Mouse (Mus musculus): ENCODE measurements around the gene Olfr554. TPM values are rescaled to one million over a fixed set of nuclear protein-coding genes. Genes with fewer than 3 reads are reported as not detected.

The Olfr554 gene
- not detected for polyA plus RNA-seq (2014; fragmentation: Illumina TruSeq; extraction: RNeasy Lipid Tissue Mini Kit (QIAGEN cat#74804); ENCODE audit: low read depth, low replicate concordance)

DNA sequence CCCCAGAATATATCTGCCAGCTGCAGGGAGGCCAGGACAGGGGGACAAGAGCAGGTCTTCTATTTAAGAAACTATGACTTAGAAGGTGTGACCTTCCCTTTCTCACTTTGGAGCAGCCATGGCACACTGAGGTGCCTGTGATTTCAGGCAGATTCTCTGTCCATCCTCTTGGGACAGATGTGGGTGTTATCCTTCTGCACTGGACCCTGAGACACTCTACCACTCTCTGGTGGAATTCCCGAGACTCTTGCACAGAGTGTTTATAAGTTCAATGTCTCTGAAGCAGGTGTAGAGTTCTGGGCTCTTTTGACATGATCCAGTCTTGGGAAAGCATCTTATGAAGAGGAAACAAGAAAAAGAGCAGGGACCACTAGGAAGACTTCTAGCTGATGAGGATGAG is at the start of gene Olfr554:
Gene Olfr554, plus strand, starts transcription at position 301 of the 400 bp plus-strand sequence.

DNA sequence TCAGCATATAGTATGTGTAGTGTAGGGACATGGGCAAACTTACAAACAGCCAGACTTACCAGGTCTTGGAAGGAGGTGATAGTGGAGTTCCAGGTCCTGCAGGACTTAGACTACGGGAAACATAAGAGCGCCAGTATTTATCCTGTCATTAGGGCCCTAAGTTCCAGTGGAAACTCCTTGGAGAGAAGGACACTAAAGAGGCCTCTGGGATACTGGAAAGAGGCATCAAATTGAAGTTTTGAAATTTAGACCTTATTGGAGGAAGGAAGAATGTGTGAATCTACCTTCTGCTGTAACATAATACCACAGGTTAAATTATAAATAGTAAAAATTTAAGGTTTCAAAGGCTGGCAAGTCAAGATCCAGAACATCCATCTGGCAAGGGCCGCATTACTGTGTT is 46.4 kb upstream of the Olfr554 start, which contains the start of gene Olfr551:
Gene Olfr551, minus strand, starts transcription at position 101 of the 400 bp plus-strand sequence.

DNA sequence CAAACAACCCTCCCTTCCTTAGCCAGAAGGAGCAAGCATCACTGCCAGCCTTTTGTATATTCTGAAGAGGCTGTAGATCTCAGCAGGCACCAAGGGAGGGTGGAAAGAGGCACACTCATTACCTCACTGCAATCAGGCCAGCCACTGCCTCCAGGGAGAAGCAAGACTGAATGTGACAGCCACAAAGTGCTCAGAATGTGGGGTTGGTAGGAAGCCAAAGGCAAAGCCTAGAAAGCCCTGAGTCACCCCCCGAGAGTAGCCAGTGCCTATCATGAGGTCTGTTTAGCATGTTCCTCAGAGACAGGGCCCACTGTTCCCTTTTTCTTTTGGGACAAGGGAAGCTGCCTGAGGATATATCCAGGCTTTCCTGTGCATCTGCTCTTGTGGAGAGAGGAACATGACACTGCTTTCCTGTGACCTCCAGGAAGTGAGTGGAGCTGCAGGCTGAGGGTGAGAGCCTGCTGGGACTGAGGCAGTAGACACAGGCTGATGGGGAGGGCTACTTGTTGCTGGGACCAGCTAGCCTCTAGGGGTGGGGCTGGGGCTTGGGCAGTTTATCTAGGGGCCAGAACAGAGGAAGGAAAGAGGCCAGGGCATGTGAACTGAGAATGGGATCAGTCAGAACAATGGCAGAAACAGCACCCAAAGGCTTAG is 40.7 kb upstream of the Olfr554 start, which contains the start of gene Olfr552:
Gene Olfr552, plus strand, starts transcription at position 393 of the 654 bp plus-strand sequence.

DNA sequence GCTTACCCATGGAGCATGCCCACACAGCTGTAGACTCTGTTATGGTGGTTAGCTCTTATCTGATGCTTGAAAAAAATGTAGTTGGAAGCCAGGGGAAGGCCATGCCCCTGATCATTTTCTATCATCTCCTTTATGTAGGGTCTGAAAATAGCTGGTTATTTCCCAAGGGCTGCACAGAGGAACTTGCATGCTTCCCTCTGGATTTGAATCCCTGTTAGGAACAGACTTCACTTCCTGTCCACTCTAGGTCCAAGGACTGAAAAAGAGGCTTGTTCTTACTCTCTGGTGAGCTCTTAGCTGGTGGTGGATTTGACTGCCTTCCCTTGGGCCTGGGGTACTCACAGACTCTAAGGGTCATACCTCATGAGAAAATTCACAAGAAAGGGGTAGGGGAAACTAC is 20.1 kb upstream of the Olfr554 start, which contains the start of gene Olfr553:
Gene Olfr553, minus strand, starts transcription at position 101 of the 400 bp plus-strand sequence.

DNA sequence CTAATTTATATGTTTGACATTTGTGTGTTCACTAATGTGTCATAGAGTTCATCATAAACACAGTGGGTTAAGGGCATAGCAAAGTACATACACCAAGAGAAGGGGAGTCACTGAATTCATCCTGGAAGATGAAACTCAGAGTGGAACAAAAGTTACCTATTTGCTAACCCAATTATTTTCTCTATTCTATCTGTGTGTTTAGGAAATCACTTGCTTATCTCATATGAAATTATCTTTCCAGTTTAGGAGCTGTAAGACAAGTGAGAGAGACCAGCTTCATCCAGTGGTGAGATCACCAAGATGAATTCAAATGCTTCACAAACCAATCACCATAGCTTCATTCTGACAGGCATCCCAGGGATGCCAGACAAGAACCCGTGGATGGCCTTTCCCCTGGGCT is 20.3 kb downstream of the Olfr554 start, which contains the start of gene Olfr555:
Gene Olfr555, plus strand, starts transcription at position 301 of the 400 bp plus-strand sequence.

DNA sequence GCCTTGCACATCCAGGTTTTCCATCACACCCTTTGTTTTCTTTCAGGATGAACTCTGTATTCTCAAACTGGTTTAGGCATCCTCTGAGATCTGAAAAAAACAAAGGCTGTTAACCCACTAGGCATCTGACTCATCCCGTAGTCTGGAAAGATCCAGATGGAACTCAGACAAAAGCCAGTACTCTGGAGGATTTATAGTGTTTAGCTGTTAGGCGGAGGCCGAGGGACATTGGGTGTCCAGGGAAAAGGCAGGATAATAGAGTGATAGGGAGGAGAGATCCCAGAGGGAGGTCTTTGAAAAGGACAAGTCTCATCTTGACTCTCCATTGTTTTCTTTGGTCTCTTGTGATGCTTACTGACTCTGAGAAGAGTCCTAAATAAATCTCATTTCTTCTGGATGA is 26.4 kb downstream of the Olfr554 start, which contains the start of gene Olfr556:
Gene Olfr556, plus strand, starts transcription at position 301 of the 400 bp plus-strand sequence.

DNA sequence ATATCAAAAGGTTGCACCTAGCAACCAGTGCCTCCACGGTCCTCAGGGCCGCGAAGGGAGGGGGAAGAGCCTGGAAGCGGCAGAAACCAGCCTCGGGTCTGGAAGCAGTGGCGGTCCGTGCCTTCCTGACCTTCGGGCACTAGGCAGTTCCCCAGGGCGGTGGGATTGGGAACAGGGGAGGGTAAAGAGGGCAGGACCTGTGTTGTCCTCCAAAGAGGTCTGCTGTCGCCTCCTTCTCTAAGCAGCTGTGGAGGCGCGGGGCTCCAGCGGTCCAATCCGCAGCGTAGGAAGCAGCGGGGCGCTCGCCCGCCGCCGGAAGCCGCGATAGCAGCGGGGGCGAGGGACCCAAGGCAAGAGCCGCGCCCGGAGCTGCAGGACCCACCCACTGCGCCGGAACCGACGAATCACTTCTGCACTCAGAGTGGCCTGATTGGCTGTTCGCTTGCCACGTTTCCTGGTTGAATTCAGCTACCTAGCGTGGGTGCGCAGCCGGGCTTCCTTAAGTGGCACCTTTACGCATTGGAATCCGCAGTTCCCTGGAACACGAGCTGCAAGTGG is 48.8 kb downstream of the Olfr554 start, which contains the start of gene Trim68:
Gene Trim68, minus strand, starts transcription at position 384 of the 558 bp plus-strand sequence.

Other genes starting within 250 kb of the Olfr554 start
- gene Rrm1, start 196.7 kb upstream of the Olfr554 start, polyA plus RNA-seq (2014; fragmentation: Illumina TruSeq; extraction: RNeasy Lipid Tissue Mini Kit (QIAGEN cat#74804); ENCODE audit: low read depth, low replicate concordance): 39.3 TPM
- gene Olfr543, start 156.8 kb upstream of the Olfr554 start, polyA plus RNA-seq (2014; fragmentation: Illumina TruSeq; extraction: RNeasy Lipid Tissue Mini Kit (QIAGEN cat#74804); ENCODE audit: low read depth, low replicate concordance): not detected
- gene Olfr544, start 150.1 kb upstream of the Olfr554 start, polyA plus RNA-seq (2014; fragmentation: Illumina TruSeq; extraction: RNeasy Lipid Tissue Mini Kit (QIAGEN cat#74804); ENCODE audit: low read depth, low replicate concordance): not detected
- gene Olfr545, start 138.9 kb upstream of the Olfr554 start, polyA plus RNA-seq (2014; fragmentation: Illumina TruSeq; extraction: RNeasy Lipid Tissue Mini Kit (QIAGEN cat#74804); ENCODE audit: low read depth, low replicate concordance): not detected
- not detected for gene Olfr547, start 103.7 kb upstream of the Olfr554 start, polyA plus RNA-seq (2014; fragmentation: Illumina TruSeq; extraction: RNeasy Lipid Tissue Mini Kit (QIAGEN cat#74804); ENCODE audit: low read depth, low replicate concordance)
- not detected for gene Olfr548-ps1, start 97.5 kb upstream of the Olfr554 start, polyA plus RNA-seq (2014; fragmentation: Illumina TruSeq; extraction: RNeasy Lipid Tissue Mini Kit (QIAGEN cat#74804); ENCODE audit: low read depth, low replicate concordance)
- not detected for gene Olfr549, start 88.6 kb upstream of the Olfr554 start, polyA plus RNA-seq (2014; fragmentation: Illumina TruSeq; extraction: RNeasy Lipid Tissue Mini Kit (QIAGEN cat#74804); ENCODE audit: low read depth, low replicate concordance)
- gene Trim21, start 72.9 kb upstream of the Olfr554 start, polyA plus RNA-seq (2014; fragmentation: Illumina TruSeq; extraction: RNeasy Lipid Tissue Mini Kit (QIAGEN cat#74804); ENCODE audit: low read depth, low replicate concordance): 18.4 TPM
- not detected for gene Olfr550, start 67.0 kb upstream of the Olfr554 start, polyA plus RNA-seq (2014; fragmentation: Illumina TruSeq; extraction: RNeasy Lipid Tissue Mini Kit (QIAGEN cat#74804); ENCODE audit: low read depth, low replicate concordance)
- not detected for gene Olfr551, start 46.5 kb upstream of the Olfr554 start, polyA plus RNA-seq (2014; fragmentation: Illumina TruSeq; extraction: RNeasy Lipid Tissue Mini Kit (QIAGEN cat#74804); ENCODE audit: low read depth, low replicate concordance)
- not detected for gene Olfr552, start 40.7 kb upstream of the Olfr554 start, polyA plus RNA-seq (2014; fragmentation: Illumina TruSeq; extraction: RNeasy Lipid Tissue Mini Kit (QIAGEN cat#74804); ENCODE audit: low read depth, low replicate concordance)
- gene Olfr553, start 20.2 kb upstream of the Olfr554 start, polyA plus RNA-seq (2014; fragmentation: Illumina TruSeq; extraction: RNeasy Lipid Tissue Mini Kit (QIAGEN cat#74804); ENCODE audit: low read depth, low replicate concordance): not detected
- not detected for gene Olfr555, start 20.4 kb downstream of the Olfr554 start, polyA plus RNA-seq (2014; fragmentation: Illumina TruSeq; extraction: RNeasy Lipid Tissue Mini Kit (QIAGEN cat#74804); ENCODE audit: low read depth, low replicate concordance)
- not detected for gene Olfr556, start 26.5 kb downstream of the Olfr554 start, polyA plus RNA-seq (2014; fragmentation: Illumina TruSeq; extraction: RNeasy Lipid Tissue Mini Kit (QIAGEN cat#74804); ENCODE audit: low read depth, low replicate concordance)
- 12.6 TPM for gene Trim68, start 48.9 kb downstream of the Olfr554 start, polyA plus RNA-seq (2014; fragmentation: Illumina TruSeq; extraction: RNeasy Lipid Tissue Mini Kit (QIAGEN cat#74804); ENCODE audit: low read depth, low replicate concordance)
- gene Olfr557, start 57.5 kb downstream of the Olfr554 start, polyA plus RNA-seq (2014; fragmentation: Illumina TruSeq; extraction: RNeasy Lipid Tissue Mini Kit (QIAGEN cat#74804); ENCODE audit: low read depth, low replicate concordance): not detected
- 5.8 TPM for gene Olfr558, start 63.8 kb downstream of the Olfr554 start, polyA plus RNA-seq (2014; fragmentation: Illumina TruSeq; extraction: RNeasy Lipid Tissue Mini Kit (QIAGEN cat#74804); ENCODE audit: low read depth, low replicate concordance)
- gene Olfr33, start 80.6 kb downstream of the Olfr554 start, polyA plus RNA-seq (2014; fragmentation: Illumina TruSeq; extraction: RNeasy Lipid Tissue Mini Kit (QIAGEN cat#74804); ENCODE audit: low read depth, low replicate concordance): not detected
- gene Olfr559, start 89.1 kb downstream of the Olfr554 start, polyA plus RNA-seq (2014; fragmentation: Illumina TruSeq; extraction: RNeasy Lipid Tissue Mini Kit (QIAGEN cat#74804); ENCODE audit: low read depth, low replicate concordance): not detected
- 2.3 TPM for gene Olfr560, start 120.9 kb downstream of the Olfr554 start, polyA plus RNA-seq (2014; fragmentation: Illumina TruSeq; extraction: RNeasy Lipid Tissue Mini Kit (QIAGEN cat#74804); ENCODE audit: low read depth, low replicate concordance)
- 25.4 TPM for gene Olfr78, start 121.0 kb downstream of the Olfr554 start, polyA plus RNA-seq (2014; fragmentation: Illumina TruSeq; extraction: RNeasy Lipid Tissue Mini Kit (QIAGEN cat#74804); ENCODE audit: low read depth, low replicate concordance)
- not detected for gene Olfr561, start 132.8 kb downstream of the Olfr554 start, polyA plus RNA-seq (2014; fragmentation: Illumina TruSeq; extraction: RNeasy Lipid Tissue Mini Kit (QIAGEN cat#74804); ENCODE audit: low read depth, low replicate concordance)
- not detected for gene Olfr564, start 165.0 kb downstream of the Olfr554 start, polyA plus RNA-seq (2014; fragmentation: Illumina TruSeq; extraction: RNeasy Lipid Tissue Mini Kit (QIAGEN cat#74804); ENCODE audit: low read depth, low replicate concordance)
- not detected for gene Olfr566, start 220.3 kb downstream of the Olfr554 start, polyA plus RNA-seq (2014; fragmentation: Illumina TruSeq; extraction: RNeasy Lipid Tissue Mini Kit (QIAGEN cat#74804); ENCODE audit: low read depth, low replicate concordance)
- not detected for gene Olfr568, start 238.7 kb downstream of the Olfr554 start, polyA plus RNA-seq (2014; fragmentation: Illumina TruSeq; extraction: RNeasy Lipid Tissue Mini Kit (QIAGEN cat#74804); ENCODE audit: low read depth, low replicate concordance)

All from sigmoid colon, adult 10 weeks (tissue).